Mouse (Mus musculus): ENCODE measurements around the gene Ddx27.

Ddx27 gene

GRCm38 (mm10) chr2:167061381-167062034 is 46.5 kb downstream of the Ddx27 start:
- in situ Hi-C loops (cut with MboI; ENCODE audit: low sequenced_read_pairs), result no loop called here

GRCm38 (mm10) chr2:167062497-167062911 is 47.5 kb downstream of the Ddx27 start:
- in situ Hi-C loops (cut with MboI; ENCODE audit: low sequenced_read_pairs), result no loop called here

- in situ Hi-C loops (cut with MboI; ENCODE audit: low sequenced_read_pairs), result no loop called here
These were observed 48.2 kb downstream of the Ddx27 start, which contains the start of gene Znfx1 for GRCm38 (mm10) chr2:167062965-167063880. Gene Znfx1, minus strand, starts transcription at chr2:167063015.

- in situ Hi-C loops (cut with MboI; ENCODE audit: low sequenced_read_pairs), result no loop called here
These were observed 49.0 kb downstream of the Ddx27 start for GRCm38 (mm10) chr2:167063906-167064496.

- in situ Hi-C loops (cut with MboI; ENCODE audit: low sequenced_read_pairs), result no loop called here
These were observed 49.8 kb downstream of the Ddx27 start for GRCm38 (mm10) chr2:167064601-167065295.

- in situ Hi-C loops (cut with MboI; ENCODE audit: low sequenced_read_pairs), result no loop called here
These were observed 51.0 kb downstream of the Ddx27 start for GRCm38 (mm10) chr2:167066031-167066430.

GRCm38 (mm10) chr2:167066528-167067516 is 51.8 kb downstream of the Ddx27 start:
- in situ Hi-C loops (cut with MboI; ENCODE audit: low sequenced_read_pairs), result no loop called here

GRCm38 (mm10) chr2:167067575-167067974 is 52.6 kb downstream of the Ddx27 start:
- in situ Hi-C loops (cut with MboI; ENCODE audit: low sequenced_read_pairs), result no loop called here

GRCm38 (mm10) chr2:167070341-167070740 is 55.3 kb downstream of the Ddx27 start:
- in situ Hi-C loops (cut with MboI; ENCODE audit: low sequenced_read_pairs), result loop anchor here (5.0 kb wide), 1 partner anchor 137 kb away; no protein-coding TSS in a partner anchor

- in situ Hi-C loops (cut with MboI; ENCODE audit: low sequenced_read_pairs), result loop anchor here (5.0 kb wide), 1 partner anchor 136 kb away; no protein-coding TSS in a partner anchor
These were observed 56.3 kb downstream of the Ddx27 start for GRCm38 (mm10) chr2:167071266-167071640.

GRCm38 (mm10) chr2:167071641-167072601 is 56.9 kb downstream of the Ddx27 start:
- in situ Hi-C loops (cut with MboI; ENCODE audit: low sequenced_read_pairs), result loop anchor here (5.0 kb wide), 1 partner anchor 135 kb away; no protein-coding TSS in a partner anchor

GRCm38 (mm10) chr2:167074587-167074986 is 59.6 kb downstream of the Ddx27 start:
- in situ Hi-C loops (cut with MboI; ENCODE audit: low sequenced_read_pairs), result loop anchor here (5.0 kb wide), 1 partner anchor 133 kb away; no protein-coding TSS in a partner anchor

GRCm38 (mm10) chr2:167076352-167076751 is 61.4 kb downstream of the Ddx27 start:
- in situ Hi-C loops (cut with MboI; ENCODE audit: low sequenced_read_pairs), result no loop called here

GRCm38 (mm10) chr2:167076759-167077158 is 61.8 kb downstream of the Ddx27 start:
- in situ Hi-C loops (cut with MboI; ENCODE audit: low sequenced_read_pairs), result no loop called here

- in situ Hi-C loops (cut with MboI; ENCODE audit: low sequenced_read_pairs), result no loop called here
These were observed 62.4 kb downstream of the Ddx27 start for GRCm38 (mm10) chr2:167077199-167077962.

- in situ Hi-C loops (cut with MboI; ENCODE audit: low sequenced_read_pairs), result no loop called here
These were observed 63.5 kb downstream of the Ddx27 start for GRCm38 (mm10) chr2:167078486-167078885.

- in situ Hi-C loops (cut with MboI; ENCODE audit: low sequenced_read_pairs), result no loop called here
These were observed 64.0 kb downstream of the Ddx27 start for GRCm38 (mm10) chr2:167078931-167079495.

Measured in CH12F3 (cell line).